Mouse (Mus musculus): Measurements from ENCODE around the gene C130050O18Rik. TPM values are rescaled to one million over a fixed set of nuclear protein-coding genes. Genes with fewer than 3 reads are reported as not detected.
A peak's percentile ranks its signal among the peaks of the same experiment; 100 is the strongest.

C130050O18Rik gene
- total RNA-seq, 2 experiments from 2014 or later = 0.70 to 0.78 TPM

DNA sequence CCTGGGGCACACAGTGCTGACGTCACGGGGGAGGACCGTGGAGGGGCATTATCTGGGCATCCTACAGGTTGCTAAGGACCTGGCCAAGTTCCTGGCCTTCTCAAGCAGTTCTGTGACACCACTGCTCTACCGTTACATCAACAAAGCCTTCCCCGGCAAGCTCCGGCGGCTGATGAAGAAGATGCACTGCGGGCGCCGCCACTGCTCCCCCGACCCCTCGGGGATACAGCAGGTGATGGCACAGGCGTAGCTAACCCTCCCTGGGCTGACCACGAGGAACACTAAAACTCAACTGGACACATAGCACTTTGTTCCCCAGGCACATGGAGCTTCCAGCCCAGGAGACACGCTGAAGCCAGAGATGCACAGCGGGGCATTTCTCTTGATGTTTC, 11.9 kb upstream of the C130050O18Rik start:
- DNase-seq (ENCODE audit: low spot score) = no peak
- intact Hi-C loops (cut with DNase I) = no loop called here

- DNase-seq (ENCODE audit: low spot score) = no peak
- intact Hi-C loops (cut with DNase I) = no loop called here
Measured at GRCm38 (mm10) chr5:139394399-139394798, 10.7 kb upstream of the C130050O18Rik start.

DNA sequence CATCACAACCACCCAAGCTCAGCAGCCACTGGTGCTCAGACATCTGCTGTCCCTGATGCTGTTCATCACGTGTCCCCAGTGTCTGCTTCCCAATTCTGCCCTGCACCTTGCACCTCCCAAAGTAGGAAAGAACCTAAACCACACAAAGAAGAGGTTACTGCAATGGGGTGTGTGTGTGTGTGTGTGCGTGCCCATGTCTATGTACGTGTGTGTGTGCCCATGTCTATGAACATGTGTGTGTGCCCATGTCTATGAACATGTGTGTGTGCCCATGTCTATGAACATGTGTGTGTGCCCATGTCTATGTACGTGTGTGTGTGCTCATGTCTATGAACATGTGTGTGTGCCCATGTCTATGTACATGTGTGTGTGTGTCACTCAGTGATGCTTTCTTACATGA, 9.6 kb upstream of the C130050O18Rik start:
- no peak for DNase-seq (ENCODE audit: low spot score)
- intact Hi-C loops (cut with DNase I) = no loop called here

- intact Hi-C loops (cut with DNase I) = no loop called here
- DNase-seq (ENCODE audit: low spot score) = no peak
Measured at GRCm38 (mm10) chr5:139397359-139397916, 7.6 kb upstream of the C130050O18Rik start.

DNA sequence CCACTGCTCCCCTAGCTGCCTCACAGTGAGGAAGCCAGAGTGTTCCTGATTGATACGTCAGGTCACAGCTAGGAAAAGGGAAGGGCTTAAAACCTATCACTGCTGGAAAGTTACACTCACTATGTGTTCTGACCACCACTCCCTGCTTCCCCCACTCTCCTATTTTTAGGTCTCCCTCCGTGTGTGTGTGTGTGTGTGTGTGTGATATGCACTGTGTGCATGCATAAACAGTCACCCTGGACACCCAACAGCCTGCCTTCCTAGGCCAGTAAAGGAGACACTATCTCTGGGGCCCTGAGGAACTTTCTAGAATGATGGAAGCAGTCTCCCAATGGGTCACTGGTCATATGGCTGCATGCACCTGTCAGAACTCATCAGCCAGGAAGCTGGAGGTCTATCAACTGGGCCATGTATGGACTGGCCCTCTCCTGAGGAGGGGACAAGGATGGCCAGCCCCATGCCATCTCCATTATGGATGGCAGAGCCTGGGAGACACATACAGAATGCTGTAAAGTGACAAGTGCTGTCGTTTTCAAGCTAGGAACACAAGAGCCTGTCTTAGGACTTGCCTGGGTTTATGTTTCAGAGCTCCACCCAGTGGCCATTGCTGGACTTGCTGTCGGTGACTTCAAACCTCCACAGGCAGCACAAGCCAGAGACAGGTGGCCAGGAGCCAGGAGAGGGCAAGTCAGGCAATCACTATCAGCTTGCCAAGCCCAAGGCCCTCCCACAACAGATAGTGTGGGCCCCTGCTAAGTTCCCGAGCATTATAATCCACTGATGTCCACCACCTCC, 6.9 kb upstream of the C130050O18Rik start:
- DNase-seq (ENCODE audit: low spot score) = peak; percentile 88
- intact Hi-C loops (cut with DNase I) = loop anchor here (1.0 kb wide), 1 partner anchor 34 kb away; no protein-coding TSS in a partner anchor

GRCm38 (mm10) chr5:139398786-139399185, 6.3 kb upstream of the C130050O18Rik start:
- intact Hi-C loops (cut with DNase I) = loop anchor here (1.0 kb wide), 1 partner anchor 34 kb away; no protein-coding TSS in a partner anchor
- DNase-seq (ENCODE audit: low spot score) = no peak

- no peak for DNase-seq (ENCODE audit: low spot score)
- intact Hi-C loops (cut with DNase I) = loop anchor here (5.0 kb wide), 1 partner anchor 47 kb away; no protein-coding TSS in a partner anchor
Measured at GRCm38 (mm10) chr5:139399991-139400390, 5.1 kb upstream of the C130050O18Rik start.

- intact Hi-C loops (cut with DNase I) = loop anchor here (5.0 kb wide), 1 partner anchor 45 kb away; no protein-coding TSS in a partner anchor
- DNase-seq (ENCODE audit: low spot score) = no peak
Measured at GRCm38 (mm10) chr5:139402106-139402505, 3.0 kb upstream of the C130050O18Rik start.

DNA sequence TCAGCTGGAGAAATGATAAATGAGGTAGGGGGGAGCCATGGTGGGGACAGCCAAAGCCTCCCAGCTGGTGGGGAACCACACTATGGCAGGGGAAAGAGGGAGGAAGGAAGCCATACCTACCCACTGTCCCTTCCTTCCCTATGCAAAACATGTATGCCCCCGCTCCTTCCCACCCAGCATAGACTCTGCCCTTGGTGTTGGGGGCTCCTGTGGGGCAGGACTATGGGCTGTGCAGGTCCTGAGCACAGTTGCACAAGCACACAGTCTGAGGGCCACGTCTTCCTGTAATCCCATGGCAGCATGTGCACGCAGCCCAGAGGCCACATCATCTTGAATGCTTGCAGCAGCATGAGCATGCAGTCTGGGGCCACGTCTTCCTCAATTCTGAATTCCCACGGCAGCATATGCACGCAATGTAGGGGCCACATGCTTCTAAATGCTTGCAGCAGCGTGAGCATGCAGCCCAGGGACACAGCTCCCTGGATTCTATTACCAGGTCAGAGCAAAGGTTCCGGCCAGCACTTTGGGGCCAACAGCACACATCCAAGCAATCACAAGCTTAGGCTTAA, 1.3 kb upstream of the C130050O18Rik start:
- intact Hi-C loops (cut with DNase I) = loop anchor here (5.0 kb wide), 1 partner anchor 44 kb away; no protein-coding TSS in a partner anchor
- DNase-seq (ENCODE audit: low spot score) = no peak

- intact Hi-C loops (cut with DNase I) = loop anchor here (5.0 kb wide), 1 partner anchor 77 kb away; the partner anchor contains the start of gene Zfand2a
- no peak for DNase-seq (ENCODE audit: low spot score)
Measured at GRCm38 (mm10) chr5:139405478-139405877, 398 bp downstream of the C130050O18Rik start.

DNA sequence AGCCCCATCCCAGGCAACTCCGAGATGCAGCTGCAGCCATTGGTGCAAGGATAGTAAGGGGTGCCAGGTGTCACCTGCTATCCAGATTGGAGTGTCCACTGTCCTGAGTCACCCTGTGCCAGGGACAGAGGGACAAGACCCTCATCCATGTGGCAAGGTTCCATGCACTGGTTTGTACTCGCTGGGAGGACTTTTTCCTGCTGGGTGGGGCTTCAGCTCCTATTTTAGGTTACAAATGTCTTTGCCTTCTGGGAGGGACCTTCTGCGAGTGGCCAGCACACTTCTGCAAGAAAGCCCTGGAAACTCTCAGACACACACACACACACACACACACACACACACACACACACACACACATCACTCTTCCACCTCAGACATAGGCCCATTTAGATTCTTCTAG, 873 bp downstream of the C130050O18Rik start:
- no peak for DNase-seq (ENCODE audit: low spot score)
- intact Hi-C loops (cut with DNase I) = loop anchor here (5.0 kb wide), 1 partner anchor 76 kb away; the partner anchor contains the start of gene Zfand2a

- intact Hi-C loops (cut with DNase I) = loop anchor here (5.0 kb wide), 1 partner anchor 75 kb away; the partner anchor contains the start of gene Zfand2a
- no peak for DNase-seq (ENCODE audit: low spot score)
Measured at GRCm38 (mm10) chr5:139407121-139407885, 2.2 kb downstream of the C130050O18Rik start.

DNA sequence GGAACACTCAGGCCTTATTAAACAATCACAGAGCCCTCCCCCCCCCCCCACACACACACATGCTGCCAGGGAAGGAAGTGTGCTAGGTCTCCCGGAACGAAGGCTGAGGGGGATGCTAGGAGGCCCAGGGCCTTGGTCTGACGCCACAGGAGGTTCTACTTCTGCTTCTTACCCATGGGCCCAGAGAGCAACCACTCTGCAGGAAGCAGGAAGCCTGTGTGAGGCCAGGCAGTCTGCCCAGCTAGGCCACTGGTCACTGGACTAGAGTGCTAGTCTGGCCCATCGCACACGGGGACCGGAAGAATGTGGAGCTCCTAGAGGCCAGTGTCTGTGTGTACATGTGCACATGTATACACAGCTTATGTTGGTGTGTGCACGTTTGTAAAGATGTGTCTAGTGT, 3.4 kb downstream of the C130050O18Rik start:
- intact Hi-C loops (cut with DNase I) = loop anchor here (5.0 kb wide), 1 partner anchor 74 kb away; the partner anchor contains the start of gene Zfand2a
- DNase-seq (ENCODE audit: low spot score) = no peak

GRCm38 (mm10) chr5:139409412-139409811, 4.3 kb downstream of the C130050O18Rik start:
- peak; percentile 82 for DNase-seq (ENCODE audit: low spot score)
- intact Hi-C loops (cut with DNase I) = loop anchor here (5.0 kb wide), 1 partner anchor 73 kb away; the partner anchor contains the start of gene Zfand2a

DNA sequence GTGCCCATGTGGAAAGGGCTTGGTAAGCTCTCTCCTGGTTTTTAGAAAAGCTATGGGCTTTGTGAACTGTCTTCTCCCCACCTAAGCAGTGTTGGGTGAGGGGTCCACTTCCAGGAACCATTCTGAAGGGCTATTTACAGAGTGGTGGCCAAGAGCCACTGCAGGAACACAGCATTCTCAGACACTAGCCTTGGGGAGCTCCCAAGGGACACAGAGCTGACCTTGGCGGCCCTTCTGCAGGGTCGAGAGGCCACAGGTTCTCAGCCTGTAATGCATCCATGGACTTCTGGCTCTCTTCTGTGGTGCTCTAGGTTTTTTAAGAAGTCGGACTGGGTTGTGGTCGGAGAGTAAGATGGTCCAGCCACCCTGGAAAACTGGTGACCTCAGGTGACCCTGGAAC, 5.0 kb downstream of the C130050O18Rik start:
- intact Hi-C loops (cut with DNase I) = no loop called here
- DNase-seq (ENCODE audit: low spot score) = no peak

DNA sequence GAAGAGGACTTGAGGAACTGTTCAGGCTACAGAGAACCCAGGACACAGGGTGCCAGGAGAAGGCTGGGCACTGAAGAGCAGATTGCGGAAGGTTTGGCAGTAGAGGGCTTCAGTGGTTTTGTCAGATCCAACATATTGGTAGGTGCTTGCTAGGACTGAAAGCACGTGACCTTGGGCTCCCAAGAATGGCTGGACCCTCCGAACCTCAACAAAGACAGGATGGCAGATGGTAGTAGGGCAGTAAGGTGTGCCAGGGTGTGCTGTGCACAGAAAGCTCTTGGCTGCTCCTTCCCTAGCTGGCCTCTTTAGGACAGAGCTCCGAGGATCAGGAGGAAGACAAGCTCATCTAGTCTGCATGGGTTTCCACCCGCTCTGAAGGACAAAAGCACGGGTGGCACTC, 6.0 kb downstream of the C130050O18Rik start:
- no peak for DNase-seq (ENCODE audit: low spot score)
- intact Hi-C loops (cut with DNase I) = no loop called here

GRCm38 (mm10) chr5:139411665-139412314, 6.7 kb downstream of the C130050O18Rik start:
- DNase-seq (ENCODE audit: low spot score) = no peak
- intact Hi-C loops (cut with DNase I) = no loop called here

GRCm38 (mm10) chr5:139413545-139413944, 8.5 kb downstream of the C130050O18Rik start:
- intact Hi-C loops (cut with DNase I) = no loop called here
- no peak for DNase-seq (ENCODE audit: low spot score)

DNA sequence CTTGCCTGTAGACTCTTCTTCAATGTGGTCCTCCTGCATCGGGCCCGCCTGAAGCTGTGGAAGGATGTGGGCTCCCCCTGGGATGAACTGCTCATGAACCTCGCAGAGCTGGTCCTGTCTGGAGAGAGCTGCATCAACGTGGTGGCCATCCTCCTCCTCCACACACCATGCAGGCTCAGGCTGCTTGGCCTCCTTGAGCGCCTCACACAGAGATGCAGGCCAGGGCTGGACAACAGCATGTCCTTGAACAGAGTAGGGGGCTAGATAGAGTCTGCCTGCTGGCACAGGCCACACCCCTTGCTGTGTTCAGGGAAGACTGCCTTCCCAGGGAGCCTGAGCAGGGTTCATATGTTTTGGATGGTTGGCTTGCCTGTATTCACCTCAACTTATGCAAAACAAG, 9.9 kb downstream of the C130050O18Rik start:
- no peak for DNase-seq (ENCODE audit: low spot score)
- intact Hi-C loops (cut with DNase I) = no loop called here

Data from heart, postnatal 25 days (tissue).